Mouse (Mus musculus) liver, embryonic 12.5 days (tissue): Measurements from ENCODE around the gene Slc22a18. TPM values are rescaled to one million over a fixed set of nuclear protein-coding genes. Genes with fewer than 3 reads are reported as not detected.

Experiments used
- ATAC-seq: fragments of 200-750 bp; cut with Nextera tagmentation; 2 replicates; pipeline ENCODE4 v1.8.0; 2017; ENCODE audit warnings: moderate number of reproducible peaks, mild to moderate bottlenecking, moderate library complexity
- H3K27ac ChIP-seq: fragments of 300-500 bp; sonication (generic); 2 replicates; pipeline ENCODE4 v1.5.1; 2016; ENCODE audit warnings: mild to moderate bottlenecking
- H3K27me3 ChIP-seq: fragments of 300-500 bp; sonication (generic); replicated peaks from 2 replicates; pipeline ENCODE4 v1.6.1; 2016; ENCODE audit warnings: mild to moderate bottlenecking, moderate library complexity
- H3K36me3 ChIP-seq: fragments of 300-500 bp; sonication (generic); 2 replicates; pipeline ENCODE4 v1.6.1; 2016; ENCODE audit warnings: mild to moderate bottlenecking, moderate library complexity
- H3K4me1 ChIP-seq: fragments of 300-500 bp; sonication (generic); 2 replicates; pipeline ENCODE4 v1.6.1; 2016
- H3K4me2 ChIP-seq: fragments of 300-500 bp; sonication (generic); 2 replicates; pipeline ENCODE4 v1.6.1; 2016; ENCODE audit warnings: mild to moderate bottlenecking, moderate library complexity
- H3K4me3 ChIP-seq: fragments of 300-500 bp; sonication (generic); 2 replicates; pipeline ENCODE4 v1.5.1; 2016; ENCODE audit warnings: mild to moderate bottlenecking, moderate library complexity
- H3K9ac ChIP-seq: fragments of 300-500 bp; sonication (generic); 2 replicates; pipeline ENCODE4 v1.6.1; 2016; ENCODE audit warnings: mild to moderate bottlenecking, moderate library complexity
- H3K9me3 ChIP-seq: fragments of 300-500 bp; sonication (generic); replicated peaks from 2 replicates; pipeline ENCODE4 v1.6.1; 2016; ENCODE audit warnings: mild to moderate bottlenecking, moderate library complexity
- WGBS: fragments of 180-500 bp; shearing (Covaris S2); methylation state at CpG from one replicate; pipeline ENCODE4 v1.1.7; 2016; ENCODE audit not compliant: insufficient replicate concordance; 5-methylcytosine and 5-hydroxymethylcytosine counted together
- polyA plus RNA-seq: library from polyadenylated mRNA; unstranded; fragments of >200 nt; fragmentation: Nextera tagmentation; extraction: Ambion mirVana; gene quantifications from 2 replicates; pipeline ENCODE4 v1.2.1, GENCODE M21; 2016

Slc22a18 gene
- polyA plus RNA-seq, 1 experiment from 2014 or later = 5.1 TPM

- Histone ChIP-seq H3K9me3 (no peaks in the 10 kb centered on the region), H3K4me1 (no peaks in the 10 kb centered on the region; the same call in 1 of the 2 replicates), H3K9ac (no peak overlapping the region), H3K27ac (no peak overlapping the region), H3K36me3 (no peaks in the 10 kb centered on the region), H3K4me2 (peak overlapping the region; percentile 54), H3K27me3 (peaks cover 83% of the 10 kb centered on the region), H3K4me3 (peak overlapping the region; percentile 9)
- no peak for ATAC-seq
- 10% methylated on average over 53 of the region's 53 CpGs for WGBS
These were observed 27.7 kb upstream of the Slc22a18 start for GRCm38 (mm10) chr7:143445651-143446460.

GRCm38 (mm10) chr7:143447130-143447529 lies 26.4 kb upstream of the Slc22a18 start:
- H3K27me3 ChIP-seq = peaks cover 70% of the 10 kb centered on the region

GRCm38 (mm10) chr7:143458963-143459331 lies 14.6 kb upstream of the Slc22a18 start:
- Histone ChIP-seq H3K27ac (peak overlapping the region; percentile 50; the same call in 1 of the 2 replicates), H3K9me3 (peaks cover 34% of the 10 kb centered on the region), H3K4me2 (peak overlapping the region; percentile 68), H3K9ac (peak overlapping the region; percentile 19), H3K27me3 (peaks cover 96% of the 10 kb centered on the region), H3K4me1 (peaks cover 11% of the 10 kb centered on the region), H3K4me3 (peak overlapping the region; percentile 51), H3K36me3 (peaks cover 6% of the 10 kb centered on the region; the same call in 1 of the 2 replicates)
- WGBS = 13% methylated on average over 38 of the region's 38 CpGs
- no peak for ATAC-seq

More at GRCm38 (mm10) chr7:143447130-143447529, 26.4 kb upstream of the Slc22a18 start:
- H3K4me3 ChIP-seq = no peak overlapping the region
- no peak overlapping the region for H3K4me2 ChIP-seq
- no peak for ATAC-seq
- H3K4me1 ChIP-seq = no peaks in the 10 kb centered on the region; the same call in 1 of the 2 replicates
- no peak overlapping the region for H3K9ac ChIP-seq
- WGBS = 27% methylated on average over 2 of the region's 2 CpGs
- no peaks in the 10 kb centered on the region for H3K9me3 ChIP-seq
- H3K27ac ChIP-seq = no peak overlapping the region
- H3K36me3 ChIP-seq = no peaks in the 10 kb centered on the region

- H3K9me3 ChIP-seq = peaks cover 34% of the 10 kb centered on the region
- H3K36me3 ChIP-seq = peaks cover 6% of the 10 kb centered on the region; the same call in 1 of the 2 replicates
- peak overlapping the region; percentile 68 for H3K4me2 ChIP-seq
- peak overlapping the region; percentile 51 for H3K4me3 ChIP-seq
- no peak for ATAC-seq
- peak overlapping the region; percentile 50; the same call in 1 of the 2 replicates for H3K27ac ChIP-seq
- WGBS = 17% methylated on average over 92 of the region's 100 CpGs
- peak overlapping the region; percentile 19 for H3K9ac ChIP-seq
- H3K27me3 ChIP-seq = peaks cover 98% of the 10 kb centered on the region
- H3K4me1 ChIP-seq = peaks cover 14% of the 10 kb centered on the region
These were observed 14.0 kb upstream of the Slc22a18 start for GRCm38 (mm10) chr7:143459332-143460211.

- peak overlapping the region; percentile 50; the same call in 1 of the 2 replicates for H3K27ac ChIP-seq
These were observed 13.2 kb upstream of the Slc22a18 start for GRCm38 (mm10) chr7:143460217-143460834.

GRCm38 (mm10) chr7:143460874-143461273 lies 12.7 kb upstream of the Slc22a18 start, which contains the start of gene Cdkn1c:
TSS of gene Cdkn1c (minus strand) at chr7:143461050.
- Histone ChIP-seq H3K4me3 (peak within 1 kb of the TSS; percentile 51), H3K4me2 (peak within 1 kb of the TSS; percentile 68), H3K4me1 (peaks cover 24% of the 10 kb centered on the region), H3K27me3 (peaks cover 100% of the 10 kb centered on the region), H3K36me3 (peaks cover 6% of the 10 kb centered on the region; the same call in 1 of the 2 replicates), H3K9me3 (peaks cover 34% of the 10 kb centered on the region), H3K27ac (peak within 1 kb of the TSS; percentile 50; the same call in 1 of the 2 replicates), H3K9ac (peak within 1 kb of the TSS; percentile 19)
- ATAC-seq = peak; percentile 89
- WGBS = 13% methylated on average over 43 of the region's 48 CpGs

More at GRCm38 (mm10) chr7:143460217-143460834, 13.2 kb upstream of the Slc22a18 start:
- Histone ChIP-seq H3K27me3 (peaks cover 100% of the 10 kb centered on the region), H3K4me3 (peak overlapping the region; percentile 51), H3K4me2 (peak overlapping the region; percentile 68), H3K9me3 (peaks cover 34% of the 10 kb centered on the region), H3K36me3 (peaks cover 6% of the 10 kb centered on the region; the same call in 1 of the 2 replicates), H3K9ac (peak overlapping the region; percentile 19), H3K4me1 (peaks cover 21% of the 10 kb centered on the region)
- ATAC-seq = no peak
- WGBS = 30% methylated on average over 60 of the region's 60 CpGs

- peaks cover 100% of the 10 kb centered on the region for H3K27me3 ChIP-seq
These were observed 12.2 kb upstream of the Slc22a18 start for GRCm38 (mm10) chr7:143461294-143461870.

GRCm38 (mm10) chr7:143461920-143462319 lies 11.6 kb upstream of the Slc22a18 start:
- H3K4me2 ChIP-seq = peak overlapping the region; percentile 68; the same call in 1 of the 2 replicates

More at GRCm38 (mm10) chr7:143461294-143461870, 12.2 kb upstream of the Slc22a18 start:
- Histone ChIP-seq H3K9ac (peak overlapping the region; percentile 3; the same call in 1 of the 2 replicates), H3K4me1 (peaks cover 24% of the 10 kb centered on the region), H3K27ac (no peak overlapping the region), H3K36me3 (peaks cover 6% of the 10 kb centered on the region; the same call in 1 of the 2 replicates), H3K9me3 (peaks cover 34% of the 10 kb centered on the region), H3K4me3 (peak overlapping the region; percentile 51), H3K4me2 (peak overlapping the region; percentile 68)
- WGBS = 26% methylated on average over 19 of the region's 32 CpGs
- ATAC-seq = peak; percentile 35

GRCm38 (mm10) chr7:143462516-143462915 lies 11.0 kb upstream of the Slc22a18 start:
- no peak overlapping the region for H3K9ac ChIP-seq
- WGBS = 64% methylated on average over 5 of the region's 5 CpGs
- H3K9me3 ChIP-seq = peaks cover 34% of the 10 kb centered on the region
- H3K27me3 ChIP-seq = peaks cover 99% of the 10 kb centered on the region
- H3K4me3 ChIP-seq = no peak overlapping the region
- no peak overlapping the region for H3K4me2 ChIP-seq
- no peak overlapping the region for H3K27ac ChIP-seq
- H3K4me1 ChIP-seq = peaks cover 25% of the 10 kb centered on the region
- peaks cover 6% of the 10 kb centered on the region; the same call in 1 of the 2 replicates for H3K36me3 ChIP-seq
- no peak for ATAC-seq

More at GRCm38 (mm10) chr7:143461920-143462319, 11.6 kb upstream of the Slc22a18 start:
- ATAC-seq = no peak
- no peak overlapping the region for H3K9ac ChIP-seq
- no peak overlapping the region for H3K27ac ChIP-seq
- H3K9me3 ChIP-seq = peaks cover 34% of the 10 kb centered on the region
- peaks cover 6% of the 10 kb centered on the region; the same call in 1 of the 2 replicates for H3K36me3 ChIP-seq
- WGBS = 36% methylated on average over 11 of the region's 11 CpGs
- H3K4me1 ChIP-seq = peaks cover 24% of the 10 kb centered on the region
- peaks cover 100% of the 10 kb centered on the region for H3K27me3 ChIP-seq
- no peak overlapping the region for H3K4me3 ChIP-seq

- peaks cover 6% of the 10 kb centered on the region; the same call in 1 of the 2 replicates for H3K36me3 ChIP-seq
- H3K9ac ChIP-seq = no peak overlapping the region
- WGBS = 25% methylated on average over 11 of the region's 11 CpGs
- H3K27me3 ChIP-seq = peaks cover 99% of the 10 kb centered on the region
- no peak for ATAC-seq
- H3K4me1 ChIP-seq = peaks cover 28% of the 10 kb centered on the region
- 0 out of 2 replicates have a peak overlapping the region, but pooled peaks have one; percentile 55 for H3K27ac ChIP-seq
- peaks cover 32% of the 10 kb centered on the region for H3K9me3 ChIP-seq
- no peak overlapping the region for H3K4me2 ChIP-seq
- no peak overlapping the region for H3K4me3 ChIP-seq
These were observed 9.6 kb upstream of the Slc22a18 start for GRCm38 (mm10) chr7:143463865-143464415.
